Mouse (Mus musculus): ENCODE data around the gene 8030474K03Rik. TPM values are rescaled to one million over a fixed set of nuclear protein-coding genes. Genes with fewer than 3 reads are reported as not detected.

8030474K03Rik gene
- polyA plus RNA-seq, 1 experiment from 2014 or later: 0.12 TPM

GRCm38 (mm10) chrX:101847191-101847795 lies 52.8 kb downstream of the 8030474K03Rik start:
- no peak for TF ChIP-seq EP300 (IDR thresholded peaks at IDR 0.05; ENCODE audit: low read depth)
- TF ChIP-seq CTCF (IDR thresholded peaks at IDR 0.05; ENCODE audit: low read depth): no peak
- 64% methylated on average over 5 of the region's 5 CpGs for WGBS (ENCODE audit: insufficient replicate concordance)
- Histone ChIP-seq H3K27ac (ENCODE audit: low read depth) (no peak overlapping the region), H3K4me3 (ENCODE audit: low read depth, low read length) (no peak overlapping the region), H3K36me3 (replicated peaks; ENCODE audit: insufficient read depth, low read length) (no peaks in the 10 kb centered on the region), H3K4me2 (ENCODE audit: low read depth, low read length) (no peak overlapping the region), H3K9ac (replicated peaks) (no peak overlapping the region), H3K9me3 (ENCODE audit: low read length) (no peaks in the 10 kb centered on the region), H3K27me3 (ENCODE audit: insufficient read depth, low read length) (peaks cover 54% of the 10 kb centered on the region), H3K4me1 (ENCODE audit: insufficient read depth) (no peaks in the 10 kb centered on the region)
- DNase-seq: no peak
- ATAC-seq: no peak

Other genes starting within 250 kb of the 8030474K03Rik start
- gene Ogt, start 154.6 kb upstream of the 8030474K03Rik start, polyA plus RNA-seq (2015; fragmentation: Nextera tagmentation; extraction: Ambion mirVana): 26.7 and 27.7 TPM in 2 replicates
- 0.81 and 1.0 TPM in 2 replicates for gene Cxcr3, start 60.4 kb upstream of the 8030474K03Rik start, polyA plus RNA-seq (2015; fragmentation: Nextera tagmentation; extraction: Ambion mirVana)
- 0.14 and 0.16 TPM in 2 replicates for gene Gm4779, start 233 bp upstream of the 8030474K03Rik start, polyA plus RNA-seq (2015; fragmentation: Nextera tagmentation; extraction: Ambion mirVana)
- 1.1 and 1.3 TPM in 2 replicates for gene Nhsl2, start 54.7 kb downstream of the 8030474K03Rik start, polyA plus RNA-seq (2015; fragmentation: Nextera tagmentation; extraction: Ambion mirVana)